Mouse (Mus musculus): ENCODE results near the gene Ap3d1. TPM values are rescaled to one million over a fixed set of nuclear protein-coding genes. Genes with fewer than 3 reads are reported as not detected.
A peak's percentile ranks its signal among the peaks of the same experiment; 100 is the strongest.

Gene Ap3d1
- polyA plus RNA-seq, 1 experiment = 35.0 TPM

DNA sequence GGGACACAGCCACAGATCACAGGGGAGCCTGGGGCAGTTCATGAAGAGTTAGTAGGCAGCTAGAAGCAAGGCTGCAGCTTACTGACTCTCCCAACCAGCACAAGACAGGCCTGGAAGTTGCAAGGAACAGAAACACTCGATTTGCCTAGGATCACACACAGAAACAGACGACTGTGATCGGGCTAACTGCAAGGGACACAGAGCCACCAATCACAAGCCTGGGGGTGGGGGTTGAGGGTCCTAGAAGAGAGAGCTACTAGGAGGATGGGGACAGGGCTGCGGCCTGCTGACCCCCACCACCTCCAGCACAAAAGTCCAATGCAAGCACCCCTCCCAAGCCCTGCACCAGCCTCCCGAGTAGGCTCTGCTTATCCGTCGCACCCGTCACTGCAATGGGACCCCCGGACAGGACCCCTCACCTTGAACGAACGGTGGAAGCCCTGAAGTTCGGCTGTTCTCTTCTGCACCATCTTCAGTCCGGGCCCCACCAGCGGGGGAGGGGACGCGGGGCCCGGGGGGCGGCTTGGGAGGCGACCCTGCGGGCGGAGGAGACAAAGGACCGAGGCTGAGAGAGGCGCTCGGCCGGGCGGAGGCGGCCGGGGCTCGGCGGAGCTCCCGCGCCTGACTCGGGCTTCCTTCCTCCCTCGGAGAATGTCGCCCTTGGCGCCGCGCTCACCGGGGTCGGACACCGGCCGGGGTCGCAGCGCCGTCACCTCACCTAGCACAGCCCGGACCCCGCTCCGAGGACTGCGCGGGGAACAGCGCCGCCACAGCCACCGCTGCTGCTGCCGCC is 66.5 kb downstream of the Ap3d1 start:
- Histone ChIP-seq H3K4me1 (ENCODE audit: control insufficient read depth, insufficient read depth, insufficient read length, low read length) (peaks cover 32% of the 10 kb centered on the region), H3K4me3 (ENCODE audit: insufficient read depth, low read depth, low read length) (peak overlapping the region; percentile 78), H3K27ac (replicated peaks; ENCODE audit: low read depth, low read length) (peak overlapping the region; percentile 90)

DNA sequence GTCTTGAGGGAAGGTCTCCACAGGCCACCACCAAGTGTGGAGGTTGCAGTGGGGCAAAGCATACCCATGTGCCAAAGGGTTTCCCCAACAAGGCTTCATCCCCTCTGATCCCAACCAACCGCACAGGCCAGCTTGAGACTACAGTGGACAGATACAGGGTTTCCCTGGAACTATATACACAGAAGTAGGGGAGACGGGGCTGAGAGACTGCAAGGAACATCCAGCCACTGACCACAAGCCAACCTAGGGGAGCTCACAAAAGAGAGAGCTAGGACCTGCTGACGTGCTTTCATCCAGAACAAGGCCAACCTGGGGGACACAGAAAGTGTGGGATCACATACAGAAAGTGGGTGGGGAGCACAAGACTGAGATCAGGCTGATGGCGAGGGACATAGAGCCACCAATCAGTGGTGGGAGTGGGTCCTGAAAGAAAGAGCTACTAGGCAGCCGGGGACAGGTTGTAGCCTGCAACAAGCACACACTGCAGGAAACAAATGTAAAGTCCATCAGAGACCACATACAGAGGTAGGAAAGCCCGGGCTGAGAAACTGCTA is 67.1 kb downstream of the Ap3d1 start:
- Histone ChIP-seq H3K4me1 (ENCODE audit: control insufficient read depth, insufficient read depth, insufficient read length, low read length) (peaks cover 28% of the 10 kb centered on the region), H3K27ac (replicated peaks; ENCODE audit: low read depth, low read length) (peak overlapping the region; percentile 90), H3K4me3 (ENCODE audit: insufficient read depth, low read depth, low read length) (peak overlapping the region; percentile 78)

DNA sequence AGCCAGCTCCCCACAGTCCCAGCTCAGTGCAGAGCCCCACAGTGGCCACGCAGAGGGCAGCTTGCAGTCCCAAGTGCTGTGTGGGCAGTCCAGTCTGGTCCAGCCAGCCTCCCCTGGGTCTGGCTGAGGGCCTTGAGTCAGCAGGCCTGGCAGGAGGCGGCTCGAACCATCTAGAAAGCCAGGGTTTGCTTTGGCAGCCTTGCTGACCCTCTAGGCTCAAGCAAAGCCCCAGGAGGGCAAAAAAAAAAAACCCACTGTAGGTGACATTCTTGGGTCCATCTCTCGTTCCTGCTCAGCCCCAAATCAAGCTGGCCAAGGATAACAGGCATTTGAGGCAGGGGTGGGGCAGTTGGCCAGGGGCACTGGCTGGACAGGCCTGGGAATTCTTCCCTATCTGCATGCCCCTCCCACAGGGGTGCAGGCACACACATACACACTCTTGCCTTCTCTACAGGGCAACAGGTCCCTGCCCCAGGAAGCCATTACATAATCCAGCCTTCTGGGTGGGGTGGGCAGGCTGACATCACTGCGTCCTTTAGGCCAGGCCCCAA is 67.8 kb downstream of the Ap3d1 start:
- Histone ChIP-seq H3K4me1 (ENCODE audit: control insufficient read depth, insufficient read depth, insufficient read length, low read length) (peaks cover 30% of the 10 kb centered on the region), H3K4me3 (ENCODE audit: insufficient read depth, low read depth, low read length) (peak overlapping the region; percentile 78), H3K27ac (replicated peaks; ENCODE audit: low read depth, low read length) (peak overlapping the region; percentile 90)

DNA sequence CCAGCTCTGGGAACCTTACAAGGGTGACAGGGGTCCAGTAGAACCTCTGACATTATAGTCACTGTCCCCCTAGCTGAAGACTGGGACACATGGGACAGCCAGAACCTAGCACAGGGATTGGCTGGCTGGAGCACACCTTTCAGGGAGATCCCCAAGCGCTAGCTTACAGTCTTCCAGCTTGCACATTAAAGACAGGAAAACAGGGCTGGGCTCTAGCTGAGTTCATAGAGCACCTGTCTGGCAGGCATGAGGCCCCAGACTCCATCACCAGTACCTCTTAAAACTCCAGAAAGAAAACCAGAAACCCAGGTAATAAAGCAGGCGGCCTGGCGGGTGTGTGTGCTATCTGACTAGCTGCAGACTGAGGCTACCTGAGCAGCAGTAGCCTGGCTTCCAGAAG is 68.4 kb downstream of the Ap3d1 start:
- peak overlapping the region; percentile 90 for H3K27ac ChIP-seq (replicated peaks; ENCODE audit: low read depth, low read length)
- H3K4me3 ChIP-seq (ENCODE audit: insufficient read depth, low read depth, low read length) = peak overlapping the region; percentile 78
- peaks cover 30% of the 10 kb centered on the region for H3K4me1 ChIP-seq (ENCODE audit: control insufficient read depth, insufficient read depth, insufficient read length, low read length)

DNA sequence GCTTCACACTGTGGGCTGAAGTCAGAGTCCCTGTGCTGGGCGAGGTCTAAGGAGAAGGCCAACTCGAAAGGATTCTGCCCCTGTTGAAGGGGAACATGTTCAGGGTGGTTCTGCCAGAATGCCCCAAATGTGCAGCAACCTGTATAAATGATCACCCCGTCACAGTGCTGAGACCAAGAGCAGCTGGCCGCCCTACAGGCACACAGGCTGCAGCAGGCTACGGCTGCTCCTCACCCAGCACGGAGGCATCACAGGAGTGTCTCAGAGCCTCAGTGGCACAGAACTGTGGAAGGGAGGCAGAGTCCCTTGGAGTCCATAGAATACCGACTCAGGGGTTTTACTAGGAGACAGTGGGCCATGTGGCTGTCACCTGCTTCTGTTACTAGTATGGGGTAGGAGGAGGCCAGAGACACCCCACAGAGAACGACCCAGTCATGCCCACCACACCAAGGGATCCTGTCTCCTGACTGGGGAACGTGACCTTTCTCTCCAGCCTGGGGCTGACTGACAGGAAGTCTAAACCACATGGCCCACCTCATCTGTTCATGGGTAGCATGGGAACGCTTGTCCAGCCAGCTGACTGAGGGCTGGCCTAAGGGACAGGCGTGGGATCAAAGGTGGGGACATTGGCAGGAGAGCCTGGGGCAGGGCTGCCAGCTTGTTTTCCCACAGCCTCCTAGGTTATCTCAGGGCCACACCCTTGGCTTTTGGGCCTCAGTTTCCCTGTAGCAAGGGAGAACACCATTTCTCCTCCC is 70.0 kb downstream of the Ap3d1 start:
- Histone ChIP-seq H3K4me1 (ENCODE audit: control insufficient read depth, insufficient read depth, insufficient read length, low read length) (peaks cover 34% of the 10 kb centered on the region), H3K27ac (replicated peaks; ENCODE audit: low read depth, low read length) (peak overlapping the region; percentile 90), H3K4me3 (ENCODE audit: insufficient read depth, low read depth, low read length) (peak overlapping the region; percentile 78)

DNA sequence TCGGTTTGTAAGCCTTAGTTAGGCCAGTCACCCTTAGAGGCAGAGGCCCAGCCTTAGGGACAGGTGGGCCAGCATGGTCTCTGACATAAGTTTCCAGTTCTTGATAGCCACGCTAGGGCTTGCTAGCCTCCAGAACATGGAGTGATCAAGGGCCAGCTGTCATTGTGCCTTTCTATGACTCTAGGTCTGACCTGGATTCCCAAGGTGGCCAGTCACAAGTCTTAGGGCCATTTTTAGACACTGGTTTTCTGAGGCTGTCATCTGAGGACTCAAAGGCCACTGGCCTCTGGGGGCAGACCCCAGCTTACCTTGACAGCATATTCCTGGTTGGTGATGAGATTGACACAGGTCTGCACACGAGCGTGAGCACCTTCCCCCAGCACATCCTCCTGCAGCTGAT is 70.8 kb downstream of the Ap3d1 start:
- Histone ChIP-seq H3K4me3 (ENCODE audit: insufficient read depth, low read depth, low read length) (0 out of 2 replicates have a peak overlapping the region, but pooled peaks have one; percentile 78), H3K27ac (replicated peaks; ENCODE audit: low read depth, low read length) (peak overlapping the region; percentile 32), H3K4me1 (ENCODE audit: control insufficient read depth, insufficient read depth, insufficient read length, low read length) (peaks cover 39% of the 10 kb centered on the region)

DNA sequence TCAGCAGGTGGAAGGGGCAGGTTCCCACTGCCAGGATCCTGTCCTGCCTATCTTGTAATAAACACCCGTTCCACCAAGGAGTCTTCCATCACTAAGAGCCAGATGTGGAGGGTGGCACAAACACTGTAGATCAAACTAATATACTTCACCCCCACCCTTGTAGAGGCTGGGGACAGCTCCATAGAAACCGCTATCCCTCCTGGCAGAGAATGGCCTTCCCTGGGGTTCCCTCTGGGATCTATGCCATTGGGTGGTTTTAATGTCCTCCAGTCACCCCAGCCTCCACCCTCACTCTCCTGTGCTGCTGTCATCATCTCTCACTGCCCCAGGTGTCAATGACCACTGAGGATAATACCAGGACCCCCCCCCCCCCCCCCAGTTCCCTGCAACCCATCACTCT is 71.5 kb downstream of the Ap3d1 start:
- H3K4me1 ChIP-seq (ENCODE audit: control insufficient read depth, insufficient read depth, insufficient read length, low read length) = peaks cover 45% of the 10 kb centered on the region
- H3K27ac ChIP-seq (replicated peaks; ENCODE audit: low read depth, low read length) = peak overlapping the region; percentile 55
- peak overlapping the region; percentile 12; the same call in 1 of the 2 replicates for H3K4me3 ChIP-seq (ENCODE audit: insufficient read depth, low read depth, low read length)

DNA sequence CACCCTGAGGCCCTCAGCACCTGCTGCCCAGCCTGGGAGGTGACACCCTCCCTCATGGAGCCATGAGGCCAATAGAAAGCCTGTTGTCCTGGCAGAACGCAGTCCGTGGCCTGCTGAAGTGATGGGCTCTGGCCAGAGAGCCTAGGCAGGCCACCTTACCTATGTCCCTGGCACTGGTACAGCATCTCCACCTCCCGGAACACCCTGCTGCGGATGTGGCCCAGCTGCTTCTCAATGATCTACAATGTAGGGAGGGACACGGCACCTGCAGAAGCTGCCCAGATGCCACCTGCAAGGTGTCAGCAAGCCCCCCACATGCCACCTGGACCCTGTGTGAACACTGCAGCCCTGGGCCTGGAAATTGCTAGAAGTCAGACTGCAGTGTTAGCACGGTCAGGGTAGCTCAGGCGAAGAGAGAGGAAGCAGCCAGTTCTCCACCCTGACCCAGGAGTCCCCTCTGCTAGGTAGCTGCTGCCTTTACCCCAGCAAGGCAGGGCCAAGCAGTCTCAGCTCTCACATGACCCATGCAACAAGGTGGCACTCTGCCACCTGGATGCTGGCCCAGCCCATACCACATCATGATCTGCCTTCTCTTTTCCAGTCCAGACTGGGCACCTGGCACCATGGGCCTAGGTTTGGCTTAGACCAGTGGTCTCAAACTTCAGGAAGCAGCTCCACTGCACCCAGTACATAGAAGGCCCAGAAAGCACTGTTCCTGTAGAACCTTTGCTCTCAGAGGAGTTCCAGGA is 72.2 kb downstream of the Ap3d1 start:
- Histone ChIP-seq H3K4me1 (ENCODE audit: control insufficient read depth, insufficient read depth, insufficient read length, low read length) (peaks cover 49% of the 10 kb centered on the region), H3K27ac (replicated peaks; ENCODE audit: low read depth, low read length) (peak overlapping the region; percentile 66), H3K4me3 (ENCODE audit: insufficient read depth, low read depth, low read length) (peak overlapping the region; percentile 12)

DNA sequence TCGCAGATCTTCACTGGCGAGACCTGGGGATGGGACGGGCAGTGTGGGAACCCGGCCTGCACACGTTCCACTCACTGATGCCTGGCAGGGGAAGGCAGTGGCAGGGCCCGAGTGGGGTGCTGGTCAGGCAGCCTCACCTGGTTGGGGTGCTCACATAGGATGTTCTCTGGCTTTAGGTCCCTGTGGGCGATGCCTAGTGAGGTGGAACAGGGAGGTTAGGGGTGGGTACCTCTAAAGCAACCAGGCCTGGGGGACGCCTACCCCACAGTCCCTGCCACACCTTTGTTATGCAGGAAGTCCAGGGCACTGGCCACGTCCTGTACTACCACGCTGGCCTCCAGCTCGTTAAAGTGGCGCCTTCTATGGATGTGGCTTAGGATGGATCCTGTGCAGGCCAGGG is 73.0 kb downstream of the Ap3d1 start:
- Histone ChIP-seq H3K27ac (replicated peaks; ENCODE audit: low read depth, low read length) (peak overlapping the region; percentile 66; the same call in 1 of the 2 replicates), H3K4me3 (ENCODE audit: insufficient read depth, low read depth, low read length) (no peak overlapping the region), H3K4me1 (ENCODE audit: control insufficient read depth, insufficient read depth, insufficient read length, low read length) (peaks cover 49% of the 10 kb centered on the region)

DNA sequence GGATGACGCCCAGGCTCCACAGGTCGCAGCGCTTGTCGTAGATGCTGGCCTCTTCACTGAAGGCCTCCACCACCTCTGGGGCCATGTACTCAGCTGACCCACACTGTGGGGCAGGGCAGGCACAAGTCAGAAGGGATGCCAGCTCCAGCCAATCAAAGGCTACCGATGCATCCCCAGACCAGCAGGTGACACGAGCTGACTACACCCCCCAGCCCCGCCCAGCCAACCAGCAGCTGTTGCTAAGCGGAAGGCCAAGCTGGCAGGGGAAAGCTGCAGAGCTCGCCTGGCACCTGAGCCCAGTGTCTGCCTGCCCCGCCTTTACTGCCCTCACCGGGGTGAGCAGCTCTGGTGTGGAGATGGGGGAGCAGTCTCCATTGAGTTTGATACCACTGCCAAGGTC is 73.5 kb downstream of the Ap3d1 start:
- Histone ChIP-seq H3K27ac (replicated peaks; ENCODE audit: low read depth, low read length) (no peak overlapping the region; the same call in 1 of the 2 replicates), H3K4me1 (ENCODE audit: control insufficient read depth, insufficient read depth, insufficient read length, low read length) (peaks cover 49% of the 10 kb centered on the region), H3K4me3 (ENCODE audit: insufficient read depth, low read depth, low read length) (no peak overlapping the region)

DNA sequence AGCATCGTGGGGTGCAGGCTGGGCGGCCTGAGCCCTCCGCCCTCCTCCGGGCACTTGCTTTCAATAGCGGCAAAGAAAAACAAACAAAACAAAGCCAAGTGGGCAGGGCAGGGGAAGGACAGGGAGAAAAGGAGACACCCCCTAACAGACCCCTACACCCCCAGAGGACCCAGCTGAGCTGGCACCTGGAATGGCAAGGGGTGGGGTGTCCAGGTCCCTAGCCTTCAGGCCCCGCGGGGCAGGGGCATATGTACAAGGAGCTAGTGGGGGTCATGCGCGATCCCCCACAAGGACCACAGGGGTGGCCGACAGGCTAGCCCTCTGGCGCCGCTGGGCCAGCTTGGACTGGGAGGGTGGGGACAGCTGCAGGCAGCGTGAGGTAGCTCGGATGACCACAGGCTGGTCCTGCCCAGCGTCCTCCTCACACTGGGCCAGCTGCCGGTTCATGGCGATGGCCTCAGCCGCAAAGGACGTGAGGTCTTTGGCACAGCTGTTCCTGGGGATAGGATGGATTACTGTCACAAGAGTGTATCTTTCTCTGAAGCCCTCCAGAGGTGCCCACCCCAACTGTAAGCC is 75.1 kb downstream of the Ap3d1 start:
- H3K4me3 ChIP-seq (ENCODE audit: insufficient read depth, low read depth, low read length) = no peak overlapping the region
- H3K27ac ChIP-seq (replicated peaks; ENCODE audit: low read depth, low read length) = 0 out of 2 replicates have a peak overlapping the region, but pooled peaks have one; percentile 4
- H3K4me1 ChIP-seq (ENCODE audit: control insufficient read depth, insufficient read depth, insufficient read length, low read length) = peaks cover 40% of the 10 kb centered on the region

DNA sequence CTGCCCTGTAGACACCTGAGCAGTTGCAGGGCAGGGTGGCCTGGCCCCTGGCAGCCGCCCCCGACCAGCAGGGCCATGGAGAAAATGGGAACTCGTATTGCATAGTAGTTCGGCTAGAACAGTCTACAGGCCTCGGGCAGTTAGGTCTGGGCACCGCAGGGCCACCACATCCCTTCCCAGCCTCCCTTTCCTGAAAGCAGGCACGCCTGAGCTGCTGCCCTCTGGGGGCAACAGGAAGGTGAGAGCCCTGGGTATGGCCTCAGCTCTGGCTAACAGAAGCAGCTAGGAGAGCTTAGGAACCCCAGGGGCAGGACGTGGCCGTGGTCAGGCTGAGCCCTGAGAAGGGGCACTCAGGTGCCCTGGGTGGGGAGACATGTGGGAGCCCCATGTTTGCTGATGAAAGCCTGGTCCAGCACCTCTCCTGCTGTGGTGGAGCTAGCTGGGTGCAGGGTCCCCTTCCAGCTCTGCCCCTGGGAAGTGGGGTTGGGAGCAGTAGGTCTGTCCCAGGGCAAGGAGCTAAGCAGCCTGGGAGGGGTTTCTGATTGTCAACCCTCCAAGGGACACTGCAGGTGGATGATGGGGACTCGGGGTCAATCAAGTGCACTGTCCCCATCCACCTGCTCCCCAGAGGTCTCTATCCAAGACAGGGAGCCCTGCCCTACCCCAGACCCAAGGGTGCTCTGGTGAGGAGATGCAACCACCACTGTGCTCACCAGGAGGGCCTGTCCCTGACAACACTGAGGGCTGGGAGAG is 75.9 kb downstream of the Ap3d1 start:
- no peak overlapping the region for H3K4me3 ChIP-seq (ENCODE audit: insufficient read depth, low read depth, low read length)
- H3K4me1 ChIP-seq (ENCODE audit: control insufficient read depth, insufficient read depth, insufficient read length, low read length) = peaks cover 35% of the 10 kb centered on the region
- H3K27ac ChIP-seq (replicated peaks; ENCODE audit: low read depth, low read length) = peak overlapping the region; percentile 19

DNA sequence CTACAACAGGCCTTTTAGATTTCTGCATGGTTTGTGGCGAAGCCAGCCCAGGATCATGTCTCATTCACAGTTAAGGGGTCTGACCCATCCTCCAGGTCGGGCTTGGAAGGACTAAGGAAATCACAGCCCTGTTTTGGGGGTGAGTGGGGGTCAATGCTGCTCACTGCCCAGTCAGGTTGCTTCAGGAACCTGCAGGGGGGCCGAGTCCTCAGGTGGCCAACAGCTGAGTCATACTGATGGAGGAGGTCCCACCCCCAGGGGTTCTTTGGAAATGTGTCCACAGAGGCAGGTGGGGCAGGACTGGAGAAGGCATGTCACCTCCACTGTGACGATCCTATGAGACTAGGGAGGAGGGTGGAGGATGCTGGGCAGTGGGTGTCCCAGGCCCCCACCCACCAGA is 76.6 kb downstream of the Ap3d1 start:
- Histone ChIP-seq H3K4me1 (ENCODE audit: control insufficient read depth, insufficient read depth, insufficient read length, low read length) (peaks cover 35% of the 10 kb centered on the region), H3K27ac (replicated peaks; ENCODE audit: low read depth, low read length) (peak overlapping the region; percentile 54), H3K4me3 (ENCODE audit: insufficient read depth, low read depth, low read length) (no peak overlapping the region)

DNA sequence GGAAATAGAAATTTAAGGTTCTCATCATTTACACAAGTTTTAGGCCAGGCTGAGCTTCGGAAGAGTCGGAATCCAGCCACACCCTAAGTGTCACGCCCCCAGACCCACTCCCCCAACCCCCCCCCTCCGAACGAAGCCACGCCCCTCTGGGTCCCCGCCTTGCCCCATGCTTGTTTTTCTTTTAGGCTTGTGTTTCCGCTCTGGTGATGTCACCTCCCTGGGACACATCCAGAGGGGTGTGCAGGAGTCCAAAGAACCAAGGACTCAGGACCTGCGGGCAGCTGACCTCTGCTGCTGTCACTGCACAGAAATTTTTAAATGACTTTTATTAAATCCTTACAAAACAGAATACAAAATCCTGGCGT is 77.1 kb downstream of the Ap3d1 start:
- H3K27ac ChIP-seq (replicated peaks; ENCODE audit: low read depth, low read length) = peak overlapping the region; percentile 84
- peaks cover 34% of the 10 kb centered on the region for H3K4me1 ChIP-seq (ENCODE audit: control insufficient read depth, insufficient read depth, insufficient read length, low read length)
- peak overlapping the region; percentile 21 for H3K4me3 ChIP-seq (ENCODE audit: insufficient read depth, low read depth, low read length)
